Mouse (Mus musculus): ENCODE results near the gene Siah3.

- TF ChIP-seq CTCF (IDR thresholded peaks at IDR 0.05; ENCODE audit: low read depth) = no peak
- no peak for TF ChIP-seq EP300 (IDR thresholded peaks at IDR 0.05; ENCODE audit: low read depth)
These were observed 85.2 kb downstream of the Siah3 start for GRCm38 (mm10) chr14:75540996-75541350.
